Mouse (Mus musculus): ENCODE results near the gene Tbc1d9b. TPM values are rescaled to one million over a fixed set of nuclear protein-coding genes. Genes with fewer than 3 reads are reported as not detected.
"Not testable (repeated sequence)": the region's sequence is repeated elsewhere in the genome, so short reads cannot be mapped to it uniquely, and the experiment has no call there.

Tbc1d9b gene
- polyA plus RNA-seq, 1 experiment from 2014 or later = 35.4 TPM

- H3K27ac ChIP-seq (replicated peaks; ENCODE audit: low read depth, low read length) = no peak overlapping the region
- 85% methylated on average over 2 of the region's 2 CpGs for WGBS
- peaks cover 48% of the 10 kb centered on the region for H3K36me3 ChIP-seq (ENCODE audit: control insufficient read depth, insufficient read depth, low read length)
These were observed 31.5 kb upstream of the Tbc1d9b start for GRCm38 (mm10) chr11:50099692-50100091.

GRCm38 (mm10) chr11:50100548-50101307 is 30.5 kb upstream of the Tbc1d9b start:
- H3K4me2 ChIP-seq (ENCODE audit: low read length) = no peak overlapping the region
- no peak overlapping the region for H3K27ac ChIP-seq (replicated peaks; ENCODE audit: low read depth, low read length)
- no peak for ATAC-seq (ENCODE audit: low FRiP score, low TSS enrichment)
- 89% methylated on average over 2 of the region's 2 CpGs for WGBS
- no peaks in the 10 kb centered on the region for H3K27me3 ChIP-seq (ENCODE audit: control insufficient read depth, insufficient read depth, low read length)
- peaks cover 44% of the 10 kb centered on the region for H3K36me3 ChIP-seq (ENCODE audit: control insufficient read depth, insufficient read depth, low read length)
- H3K9ac ChIP-seq (replicated peaks; ENCODE audit: low read length) = no peak overlapping the region
- no peak overlapping the region for H3K4me3 ChIP-seq (replicated peaks; ENCODE audit: low read depth, low read length)
- no peaks in the 10 kb centered on the region for H3K9me3 ChIP-seq (ENCODE audit: control insufficient read depth, low read length)
- no peak for DNase-seq
- H3K4me1 ChIP-seq (ENCODE audit: control insufficient read depth, insufficient read depth, low read length) = no peaks in the 10 kb centered on the region

More at GRCm38 (mm10) chr11:50099692-50100091, 31.5 kb upstream of the Tbc1d9b start:
- DNase-seq (no peak), ATAC-seq (ENCODE audit: low FRiP score, low TSS enrichment) (no peak)
- H3K4me1 ChIP-seq (ENCODE audit: control insufficient read depth, insufficient read depth, low read length) = no peaks in the 10 kb centered on the region
- no peak overlapping the region for H3K4me3 ChIP-seq (replicated peaks; ENCODE audit: low read depth, low read length)
- no peak overlapping the region for H3K4me2 ChIP-seq (ENCODE audit: low read length)
- H3K27me3 ChIP-seq (ENCODE audit: control insufficient read depth, insufficient read depth, low read length) = no peaks in the 10 kb centered on the region
- H3K9me3 ChIP-seq (ENCODE audit: control insufficient read depth, low read length) = no peaks in the 10 kb centered on the region
- H3K9ac ChIP-seq (replicated peaks; ENCODE audit: low read length) = no peak overlapping the region

GRCm38 (mm10) chr11:50101962-50102361 is 29.2 kb upstream of the Tbc1d9b start:
- 94% methylated on average over 4 of the region's 4 CpGs for WGBS
- ATAC-seq (ENCODE audit: low FRiP score, low TSS enrichment); H3K27me3 ChIP-seq (ENCODE audit: control insufficient read depth, insufficient read depth, low read length); H3K27ac ChIP-seq (replicated peaks; ENCODE audit: low read depth, low read length); H3K9ac ChIP-seq (replicated peaks; ENCODE audit: low read length); H3K4me3 ChIP-seq (replicated peaks; ENCODE audit: low read depth, low read length); H3K4me1 ChIP-seq (ENCODE audit: control insufficient read depth, insufficient read depth, low read length); H3K4me2 ChIP-seq (ENCODE audit: low read length); H3K9me3 ChIP-seq (ENCODE audit: control insufficient read depth, low read length); DNase-seq: not testable (repeated sequence)
- H3K36me3 ChIP-seq (ENCODE audit: control insufficient read depth, insufficient read depth, low read length) = peaks cover 38% of the 10 kb centered on the region

- WGBS = 94% methylated on average over 6 of the region's 6 CpGs
- H3K4me2 ChIP-seq (ENCODE audit: low read length) = no peak overlapping the region
- no peaks in the 10 kb centered on the region for H3K27me3 ChIP-seq (ENCODE audit: control insufficient read depth, insufficient read depth, low read length)
- no peak overlapping the region for H3K4me3 ChIP-seq (replicated peaks; ENCODE audit: low read depth, low read length)
- peaks cover 37% of the 10 kb centered on the region for H3K36me3 ChIP-seq (ENCODE audit: control insufficient read depth, insufficient read depth, low read length)
- no peak overlapping the region for H3K9ac ChIP-seq (replicated peaks; ENCODE audit: low read length)
- ATAC-seq (ENCODE audit: low FRiP score, low TSS enrichment) (no peak), DNase-seq (no peak)
- H3K4me1 ChIP-seq (ENCODE audit: control insufficient read depth, insufficient read depth, low read length) = no peaks in the 10 kb centered on the region
- H3K27ac ChIP-seq (replicated peaks; ENCODE audit: low read depth, low read length) = no peak overlapping the region
- H3K9me3 ChIP-seq (ENCODE audit: control insufficient read depth, low read length) = no peaks in the 10 kb centered on the region
These were observed 27.2 kb upstream of the Tbc1d9b start for GRCm38 (mm10) chr11:50104016-50104415.

- no peak overlapping the region for H3K27ac ChIP-seq (replicated peaks; ENCODE audit: low read depth, low read length)
- no peaks in the 10 kb centered on the region for H3K27me3 ChIP-seq (ENCODE audit: control insufficient read depth, insufficient read depth, low read length)
- H3K4me1 ChIP-seq (ENCODE audit: control insufficient read depth, insufficient read depth, low read length) = no peaks in the 10 kb centered on the region
- DNase-seq = no peak
- no peak overlapping the region for H3K4me3 ChIP-seq (replicated peaks; ENCODE audit: low read depth, low read length)
- 91% methylated on average over 5 of the region's 5 CpGs for WGBS
- H3K9ac ChIP-seq (replicated peaks; ENCODE audit: low read length) = no peak overlapping the region
- no peak overlapping the region for H3K4me2 ChIP-seq (ENCODE audit: low read length)
- ATAC-seq (ENCODE audit: low FRiP score, low TSS enrichment) = no peak
- peaks cover 29% of the 10 kb centered on the region; the same call in 1 of the 2 replicates for H3K36me3 ChIP-seq (ENCODE audit: control insufficient read depth, insufficient read depth, low read length)
- H3K9me3 ChIP-seq (ENCODE audit: control insufficient read depth, low read length) = no peaks in the 10 kb centered on the region
These were observed 26.0 kb upstream of the Tbc1d9b start for GRCm38 (mm10) chr11:50105237-50105636.

- WGBS = 91% methylated on average over 7 of the region's 7 CpGs
- ATAC-seq (ENCODE audit: low FRiP score, low TSS enrichment) = no peak
- no peaks in the 10 kb centered on the region for H3K27me3 ChIP-seq (ENCODE audit: control insufficient read depth, insufficient read depth, low read length)
- H3K4me1 ChIP-seq (ENCODE audit: control insufficient read depth, insufficient read depth, low read length) = no peaks in the 10 kb centered on the region
- H3K27ac ChIP-seq (replicated peaks; ENCODE audit: low read depth, low read length) = no peak overlapping the region
- no peaks in the 10 kb centered on the region for H3K9me3 ChIP-seq (ENCODE audit: control insufficient read depth, low read length)
- no peak for DNase-seq
- no peak overlapping the region for H3K9ac ChIP-seq (replicated peaks; ENCODE audit: low read length)
- no peak overlapping the region for H3K4me2 ChIP-seq (ENCODE audit: low read length)
- no peak overlapping the region for H3K4me3 ChIP-seq (replicated peaks; ENCODE audit: low read depth, low read length)
- peaks cover 26% of the 10 kb centered on the region; the same call in 1 of the 2 replicates for H3K36me3 ChIP-seq (ENCODE audit: control insufficient read depth, insufficient read depth, low read length)
These were observed 25.2 kb upstream of the Tbc1d9b start for GRCm38 (mm10) chr11:50106024-50106423.

GRCm38 (mm10) chr11:50108823-50109244 is 22.4 kb upstream of the Tbc1d9b start:
- no peak for DNase-seq
- H3K4me3 ChIP-seq (replicated peaks; ENCODE audit: low read depth, low read length) = no peak overlapping the region

GRCm38 (mm10) chr11:50114329-50114728 is 16.9 kb upstream of the Tbc1d9b start:
- Histone ChIP-seq H3K9ac (replicated peaks; ENCODE audit: low read length) (no peak overlapping the region), H3K4me3 (replicated peaks; ENCODE audit: low read depth, low read length) (no peak overlapping the region), H3K9me3 (ENCODE audit: control insufficient read depth, low read length) (no peaks in the 10 kb centered on the region), H3K4me1 (ENCODE audit: control insufficient read depth, insufficient read depth, low read length) (no peaks in the 10 kb centered on the region), H3K27ac (replicated peaks; ENCODE audit: low read depth, low read length) (no peak overlapping the region), H3K4me2 (ENCODE audit: low read length) (no peak overlapping the region), H3K27me3 (ENCODE audit: control insufficient read depth, insufficient read depth, low read length) (no peaks in the 10 kb centered on the region), H3K36me3 (ENCODE audit: control insufficient read depth, insufficient read depth, low read length) (peaks cover 3% of the 10 kb centered on the region)
- 20% methylated on average over 5 of the region's 5 CpGs for WGBS
- ATAC-seq (ENCODE audit: low FRiP score, low TSS enrichment) (no peak), DNase-seq (peak; percentile 80)

More at GRCm38 (mm10) chr11:50108823-50109244, 22.4 kb upstream of the Tbc1d9b start:
- Histone ChIP-seq H3K27me3 (ENCODE audit: control insufficient read depth, insufficient read depth, low read length) (no peaks in the 10 kb centered on the region), H3K9me3 (ENCODE audit: control insufficient read depth, low read length) (no peaks in the 10 kb centered on the region), H3K9ac (replicated peaks; ENCODE audit: low read length) (no peak overlapping the region), H3K36me3 (ENCODE audit: control insufficient read depth, insufficient read depth, low read length) (peaks cover 19% of the 10 kb centered on the region), H3K4me2 (ENCODE audit: low read length) (no peak overlapping the region), H3K4me1 (ENCODE audit: control insufficient read depth, insufficient read depth, low read length) (no peaks in the 10 kb centered on the region), H3K27ac (replicated peaks; ENCODE audit: low read depth, low read length) (no peak overlapping the region)
- no peak for ATAC-seq (ENCODE audit: low FRiP score, low TSS enrichment)
- WGBS = 80% methylated on average over 8 of the region's 8 CpGs

GRCm38 (mm10) chr11:50122631-50123081 is 8.5 kb upstream of the Tbc1d9b start:
- 92% methylated on average over 8 of the region's 8 CpGs for WGBS
- Histone ChIP-seq H3K9ac (replicated peaks; ENCODE audit: low read length) (no peak overlapping the region), H3K27ac (replicated peaks; ENCODE audit: low read depth, low read length) (no peak overlapping the region), H3K9me3 (ENCODE audit: control insufficient read depth, low read length) (no peaks in the 10 kb centered on the region), H3K4me2 (ENCODE audit: low read length) (no peak overlapping the region), H3K27me3 (ENCODE audit: control insufficient read depth, insufficient read depth, low read length) (no peaks in the 10 kb centered on the region), H3K4me1 (ENCODE audit: control insufficient read depth, insufficient read depth, low read length) (no peaks in the 10 kb centered on the region), H3K36me3 (ENCODE audit: control insufficient read depth, insufficient read depth, low read length) (peaks cover 26% of the 10 kb centered on the region), H3K4me3 (replicated peaks; ENCODE audit: low read depth, low read length) (no peak overlapping the region)
- DNase-seq (no peak), ATAC-seq (ENCODE audit: low FRiP score, low TSS enrichment) (no peak)

All from midbrain, embryonic 14.5 days (tissue).